Mouse (Mus musculus) gastrocnemius, adult 8-10 months (tissue): Measurements from ENCODE around the gene Gm20458. TPM values are rescaled to one million over a fixed set of nuclear protein-coding genes. Genes with fewer than 3 reads are reported as not detected.

ENCODE experiments used
- DNase-seq, 2 experiments: peaks; one replicate each; pipeline ENCODE4 v3.0.0; 2022; ENCODE audit warnings: low spot score in 2 of 2
- total RNA-seq, 4 experiments: library from RNA; stranded (reverse); gene quantifications; 2 replicates each; pipeline ENCODE4 v1.2.4; 2022

The Gm20458 gene
- total RNA-seq, 4 experiments from 2014 or later, result 3.8 to 12.1 (median 11.8) TPM; not detected in 1

DNA sequence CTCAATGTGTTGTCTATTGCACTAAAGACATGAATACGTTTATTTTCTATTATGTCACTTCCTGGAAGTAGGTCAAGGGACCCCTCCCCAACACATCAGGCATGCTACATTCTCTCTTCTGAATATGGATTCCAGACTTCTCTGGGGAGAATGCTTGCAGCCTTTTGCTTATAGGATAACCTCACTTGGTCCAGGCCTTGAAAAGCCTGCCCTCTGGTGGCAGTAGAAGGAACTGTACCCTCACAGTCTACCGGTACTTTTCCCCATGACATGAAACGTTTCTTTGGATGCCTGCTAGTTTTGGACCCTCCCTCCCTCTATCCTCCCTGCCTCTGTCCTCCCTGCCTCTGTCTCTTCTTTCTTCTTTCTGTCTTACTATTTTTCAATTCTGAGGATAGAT lies 70.4 kb downstream of the Gm20458 start:
- peak; percentile 26 to 33 for DNase-seq

DNA sequence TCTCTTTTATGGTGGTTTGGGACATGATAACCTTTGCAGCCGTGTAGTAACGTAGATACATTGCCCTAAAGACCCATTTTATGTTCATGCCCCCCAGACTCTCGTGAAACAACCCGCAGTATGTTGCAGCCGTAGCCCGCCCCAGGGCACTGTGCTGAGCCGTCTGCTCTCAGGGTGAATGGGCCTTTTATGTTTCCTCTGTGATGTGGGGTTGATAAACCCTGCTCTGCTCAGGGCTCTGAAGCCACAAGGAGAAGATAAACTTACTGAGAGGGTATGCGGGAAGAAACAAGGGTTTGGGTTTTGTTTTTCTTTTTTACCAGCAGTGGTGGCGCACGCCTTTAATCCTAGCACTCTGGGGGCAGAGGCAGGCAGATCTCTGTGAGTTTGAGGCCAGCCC lies 73.5 kb downstream of the Gm20458 start:
- no peak for DNase-seq

DNA sequence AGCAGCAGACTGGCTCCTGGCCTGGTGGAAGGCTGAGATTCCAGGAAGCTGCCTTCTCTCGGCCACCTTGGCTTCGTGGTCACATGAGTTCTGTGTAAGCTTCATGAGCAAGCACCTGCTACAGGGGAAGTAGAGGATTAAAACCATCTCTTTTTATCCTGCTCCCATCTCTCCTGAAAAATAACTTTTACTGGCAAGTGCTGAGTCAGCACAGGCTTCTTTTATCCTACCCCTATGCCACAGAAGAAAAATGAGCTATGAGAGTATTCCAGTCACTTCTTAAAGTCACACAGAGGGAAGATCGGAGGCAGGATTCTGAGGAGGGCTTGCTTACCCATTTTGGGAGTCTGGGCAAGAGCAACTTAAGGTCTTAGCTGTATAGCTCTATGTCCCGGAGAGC lies 76.2 kb downstream of the Gm20458 start:
- no peak for DNase-seq

Other genes with a start within 250 kb of the Gm20458 start
- not detected for gene Wfdc15b, start 239.3 kb upstream of the Gm20458 start, total RNA-seq
- gene Svs2, start 222.5 kb upstream of the Gm20458 start, total RNA-seq, result not detected
- not detected for gene Svs3b, start 204.3 kb upstream of the Gm20458 start, total RNA-seq
- gene Svs4, start 182.5 kb upstream of the Gm20458 start, total RNA-seq, result not detected
- gene Svs3a, start 171.7 kb upstream of the Gm20458 start, total RNA-seq, result not detected
- gene Svs6, start 144.2 kb upstream of the Gm20458 start, total RNA-seq, result not detected
- gene Svs5, start 128.2 kb upstream of the Gm20458 start, total RNA-seq, result not detected
- under 1 TPM in 1 of 4 experiments, not detected in 3; 0.67 TPM for gene Slpi, start 71.9 kb upstream of the Gm20458 start, total RNA-seq
- gene Rbpjl, start 57.8 kb upstream of the Gm20458 start, total RNA-seq, result not detected
- gene Matn4, start 55.8 kb upstream of the Gm20458 start, total RNA-seq, result under 1 TPM; 0.27 to 0.99 (median 0.44) TPM
- 10 to 100 TPM; 23.9 to 58.8 (median 34.1) TPM for gene Sdc4, start 17.1 kb upstream of the Gm20458 start, total RNA-seq
- 10 to 100 TPM; 25.3 to 27.8 (median 26.6) TPM for gene Sys1, start 4.0 kb upstream of the Gm20458 start, total RNA-seq
- gene Trp53tg5, start 12.8 kb downstream of the Gm20458 start, total RNA-seq, result not detected
- gene Dbndd2, start 25.1 kb downstream of the Gm20458 start, total RNA-seq, result 10 to 100 TPM; 14.8 to 32.8 (median 22.6) TPM
- gene Pigt, start 36.6 kb downstream of the Gm20458 start, total RNA-seq, result 10 to 100 TPM; 27.2 to 33.2 (median 30.0) TPM
- not detected for gene Wfdc2, start 101.4 kb downstream of the Gm20458 start, total RNA-seq
- not detected for gene Spint3, start 112.5 kb downstream of the Gm20458 start, total RNA-seq
- gene Wfdc6a, start 124.5 kb downstream of the Gm20458 start, total RNA-seq, result not detected
- gene Eppin, start 132.6 kb downstream of the Gm20458 start, total RNA-seq, result not detected
- not detected for gene Wfdc6b, start 152.6 kb downstream of the Gm20458 start, total RNA-seq
- not detected for gene Wfdc8, start 152.7 kb downstream of the Gm20458 start, total RNA-seq
- gene Wfdc16, start 177.8 kb downstream of the Gm20458 start, total RNA-seq, result not detected
- not detected for gene Wfdc10, start 195.1 kb downstream of the Gm20458 start, total RNA-seq
- not detected for gene Wfdc9, start 195.6 kb downstream of the Gm20458 start, total RNA-seq
- not detected for gene Wfdc11, start 213.1 kb downstream of the Gm20458 start, total RNA-seq
- gene Wfdc13, start 224.1 kb downstream of the Gm20458 start, total RNA-seq, result not detected
- gene Spint4, start 237.5 kb downstream of the Gm20458 start, total RNA-seq, result not detected